In the genomic region with DNA sequence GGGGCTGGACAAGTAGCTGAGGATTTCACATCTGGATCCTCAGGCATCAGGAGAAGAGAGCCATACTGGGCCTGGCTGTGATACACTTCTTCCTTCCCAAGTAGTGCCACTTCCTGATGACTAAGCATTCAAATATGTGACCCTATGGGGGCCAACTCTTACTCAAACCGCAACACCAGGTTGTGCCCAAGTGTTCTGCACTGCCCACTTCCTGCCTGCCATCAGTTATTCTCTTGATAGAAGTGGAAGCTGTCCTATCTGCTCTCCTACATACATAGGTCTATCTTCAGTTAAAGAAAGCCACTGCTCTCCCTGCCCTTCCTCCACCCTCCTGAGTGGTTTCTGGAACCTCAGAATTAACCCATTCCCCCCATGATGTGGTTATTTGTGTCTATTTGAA, we compare ENCODE assay signal across 20 mouse cellular contexts. TPM values are rescaled to one million over a fixed set of nuclear protein-coding genes. Genes with fewer than 3 reads are reported as not detected.
A peak's percentile ranks its signal among the peaks of the same experiment; 100 is the strongest.
DNase-seq lines count a peak whose midpoint lies in the region; ATAC-seq lines count a peak whose summit lies in the region.
"Had no signal": no experiment of that assay in that cellular context is flagged by ENCODE, and none has a peak within 500 bp of the region (broad histone marks: within the 10 kb centered on the region; RNA-seq: fewer than 3 reads in every experiment).

No protein-coding gene starts in this region.

- ATAC-seq in megakaryocyte, adult 5-6 weeks (ENCODE audit: poor library complexity, severe bottlenecking): peak; percentile 57
- ATAC-seq: forebrain, postnatal 0 days; intestine, embryonic 15.5 days; midbrain, embryonic 16.5 days had no signal

- DNase-seq in 416B (ENCODE audit: low read depth) (peak; percentile 100), MEL-GATA-1-ER (ENCODE audit: extremely low read depth, low read depth) (peak; percentile 90)
- peak; percentile 12 for DNase-seq in induced T-regulatory cell, adult 2 months (ENCODE audit: low read depth)
- DNase-seq in urinary bladder, adult 2 months (ENCODE audit: low spot score): no peak
- DNase-seq in urinary bladder, adult 18-20 months (ENCODE audit: low spot score in 2 of 2): no peak
- no peak for DNase-seq in kidney, adult 11 months
- no peak for DNase-seq in adrenal gland, postnatal 25 days
- DNase-seq: adrenal gland, adult 8-10 months; cerebellum, adult 11-12 months; cerebellum, postnatal 14 days; embryo, embryonic 11 days; forebrain, postnatal 0 days; layer of hippocampus, postnatal 36 days had no signal

RNA-seq across cellular contexts. Expression of a gene that starts 17.3 kb away (rescaled TPM):
- total RNA-seq in megakaryocyte, adult 5-6 weeks (2015): not detected in 2 replicates
- total RNA-seq in megakaryocyte, adult 5-6 weeks (2017): not detected in 2 replicates
- polyA plus RNA-seq in urinary bladder, adult 2 months (2012; rRNA removed): not detected in 2 replicates
- not detected in 2 replicates for total RNA-seq in adrenal gland, postnatal 25 days (2021)
- total RNA-seq: adrenal gland, adult 8-10 months; heart, postnatal 25 days had no signal

RNA-seq across cellular contexts. Expression of a gene that starts 28.8 kb away (rescaled TPM):
- total RNA-seq in megakaryocyte, adult 5-6 weeks (2015): 197 and 209 TPM in 2 replicates
- 132 and 217 TPM in 2 replicates for total RNA-seq in megakaryocyte, adult 5-6 weeks (2017)
- 219 and 292 TPM in 2 replicates for polyA plus RNA-seq in urinary bladder, adult 2 months (2012; rRNA removed)
- total RNA-seq in adrenal gland, postnatal 25 days (2021): 347 and 535 TPM in 2 replicates

RNA-seq across cellular contexts. Expression of a gene that starts 37.7 kb away (rescaled TPM):
- not detected in 2 replicates for total RNA-seq in megakaryocyte, adult 5-6 weeks (2015)
- total RNA-seq in megakaryocyte, adult 5-6 weeks (2017): not detected in 2 replicates
- polyA plus RNA-seq in urinary bladder, adult 2 months (2012; rRNA removed): 1.7 and 1.8 TPM in 2 replicates
- 1.8 and 2.0 TPM in 2 replicates for total RNA-seq in adrenal gland, postnatal 25 days (2021)
- polyA plus RNA-seq: heart, embryonic 13.5 days; lung, embryonic 15.5 days; thymus, postnatal 0 days had no signal

RNA-seq across cellular contexts. Expression of a gene that starts 43.2 kb away (rescaled TPM):
- total RNA-seq in megakaryocyte, adult 5-6 weeks (2015): 8.7 and 9.5 TPM in 2 replicates
- 15.2 and 21.7 TPM in 2 replicates for total RNA-seq in megakaryocyte, adult 5-6 weeks (2017)
- polyA plus RNA-seq in urinary bladder, adult 2 months (2012; rRNA removed): 9.8 and 10.7 TPM in 2 replicates
- 1.1 TPM in 2 replicates for total RNA-seq in adrenal gland, postnatal 25 days (2021)

RNA-seq across cellular contexts. Expression of a gene that starts 55.6 kb away (rescaled TPM):
- total RNA-seq in megakaryocyte, adult 5-6 weeks (2015): 13.0 and 16.5 TPM in 2 replicates
- total RNA-seq in megakaryocyte, adult 5-6 weeks (2017): 9.5 and 13.5 TPM in 2 replicates
- 13.9 and 17.1 TPM in 2 replicates for polyA plus RNA-seq in urinary bladder, adult 2 months (2012; rRNA removed)
- 40.3 and 55.4 TPM in 2 replicates for total RNA-seq in adrenal gland, postnatal 25 days (2021)

Comparison
In these comparisons a context has a peak if more than half of its experiments do, and no peak if none do; other contexts are left out.
1. DNase-seq: peak in 416B (single experiment), MEL-GATA-1-ER (single experiment) and induced T-regulatory cell, adult 2 months (single experiment); none in urinary bladder, adult 2 months (single experiment), urinary bladder, adult 18-20 months (0 of 2), kidney, adult 11 months (single experiment) and adrenal gland, postnatal 25 days (single experiment).